Mouse (Mus musculus) E14TG2a.4 (cell line): ENCODE results near the gene Kif1bp.

ENCODE experiments used
- H3K27me3 ChIP-seq: 2 replicates; pipeline ENCODE4 v1.6.1; 2014; ENCODE audit warnings: low read length, control low read depth; ENCODE audit not compliant: insufficient read depth
- H3K36me3 ChIP-seq: 2 replicates; pipeline ENCODE4 v1.6.1; 2014; ENCODE audit warnings: low read length, control low read depth; ENCODE audit not compliant: insufficient read depth
- H3K4me1 ChIP-seq: replicated peaks from 2 replicates; pipeline ENCODE4 v1.6.1; 2014; ENCODE audit warnings: low read depth, low read length, control low read depth
- H3K4me3 ChIP-seq: replicated peaks from 2 replicates; pipeline ENCODE4 v1.5.1; 2014; ENCODE audit warnings: mild to moderate bottlenecking, low read length
- H3K9me3 ChIP-seq: 2 replicates; pipeline ENCODE4 v1.6.1; 2014; ENCODE audit warnings: low read length, control low read depth
- CTCF ChIP-seq: conservative IDR thresholded peaks from 2 replicates; pipeline ENCODE4 v1.5.1; 2014; ENCODE audit warnings: low read length
- NANOG ChIP-seq: IDR thresholded peaks from 2 replicates; pipeline ENCODE4 v1.6.1; 2014; ENCODE audit warnings: borderline replicate concordance, low read length, mixed read lengths
- POU5F1 ChIP-seq: IDR thresholded peaks from 2 replicates; pipeline ENCODE4 v1.6.1; 2014; ENCODE audit warnings: low read length, borderline replicate concordance

Gene Kif1bp

DNA sequence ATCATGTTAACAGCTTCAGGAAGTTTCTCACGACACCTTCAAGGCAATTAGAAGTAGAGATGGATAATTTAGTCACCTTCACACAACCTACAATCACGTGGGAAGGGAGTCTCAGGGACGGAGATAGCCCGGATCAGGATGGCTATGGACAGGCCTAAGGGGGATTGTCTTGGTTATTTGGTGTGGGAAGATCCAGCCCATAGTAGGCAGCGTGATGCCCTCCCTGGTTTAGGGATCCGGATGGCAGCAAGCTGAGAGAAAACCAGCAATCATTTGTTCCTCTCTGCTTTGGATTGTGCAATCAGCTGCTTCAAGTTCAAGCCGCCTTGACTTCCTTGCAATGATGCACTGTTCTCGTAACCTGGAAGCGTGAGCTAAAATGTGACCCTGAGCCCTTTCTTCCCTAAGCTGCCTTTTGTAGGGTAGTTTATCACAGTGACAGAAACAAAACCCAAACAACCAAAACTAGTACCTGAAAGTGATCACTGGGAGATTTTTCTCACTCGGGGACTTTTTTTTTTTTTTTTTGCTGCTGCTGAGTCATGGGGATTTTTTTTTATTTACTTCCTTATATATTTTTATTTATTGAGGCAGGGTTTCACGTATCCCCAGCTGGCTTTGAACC lies 69.1 kb downstream of the Kif1bp start:
- Histone ChIP-seq H3K4me3 (no peak overlapping the region), H3K27me3 (peaks cover 13% of the 10 kb centered on the region), H3K9me3 (no peaks in the 10 kb centered on the region), H3K4me1 (peaks cover 24% of the 10 kb centered on the region), H3K36me3 (no peaks in the 10 kb centered on the region)
- no peak for TF ChIP-seq CTCF
- TF ChIP-seq POU5F1 = no peak
- TF ChIP-seq NANOG = no peak

DNA sequence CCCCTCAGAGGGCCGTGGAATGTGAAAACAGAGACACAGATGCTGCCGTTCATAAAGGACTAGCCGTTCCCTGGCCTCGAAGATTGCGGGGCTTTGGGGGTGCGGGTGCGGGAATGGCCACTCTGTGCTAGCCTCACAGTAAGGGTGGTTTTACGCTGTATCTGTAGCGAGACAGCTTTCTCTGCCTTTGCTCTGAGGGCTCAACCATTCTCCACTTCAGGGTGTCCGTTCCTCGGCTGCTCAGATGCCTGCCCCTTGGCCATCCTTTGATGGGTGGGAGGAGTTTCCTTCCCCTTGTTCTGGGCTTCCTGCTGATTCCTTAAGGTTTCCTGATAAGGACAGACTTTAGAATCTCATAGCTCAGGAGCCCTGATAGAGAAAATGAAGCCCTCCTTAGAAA lies 69.8 kb downstream of the Kif1bp start:
- Histone ChIP-seq H3K4me3 (peak overlapping the region; percentile 54), H3K36me3 (no peaks in the 10 kb centered on the region), H3K27me3 (peaks cover 13% of the 10 kb centered on the region), H3K4me1 (peaks cover 22% of the 10 kb centered on the region), H3K9me3 (no peaks in the 10 kb centered on the region)
- no peak for TF ChIP-seq NANOG
- no peak for TF ChIP-seq CTCF
- no peak for TF ChIP-seq POU5F1

DNA sequence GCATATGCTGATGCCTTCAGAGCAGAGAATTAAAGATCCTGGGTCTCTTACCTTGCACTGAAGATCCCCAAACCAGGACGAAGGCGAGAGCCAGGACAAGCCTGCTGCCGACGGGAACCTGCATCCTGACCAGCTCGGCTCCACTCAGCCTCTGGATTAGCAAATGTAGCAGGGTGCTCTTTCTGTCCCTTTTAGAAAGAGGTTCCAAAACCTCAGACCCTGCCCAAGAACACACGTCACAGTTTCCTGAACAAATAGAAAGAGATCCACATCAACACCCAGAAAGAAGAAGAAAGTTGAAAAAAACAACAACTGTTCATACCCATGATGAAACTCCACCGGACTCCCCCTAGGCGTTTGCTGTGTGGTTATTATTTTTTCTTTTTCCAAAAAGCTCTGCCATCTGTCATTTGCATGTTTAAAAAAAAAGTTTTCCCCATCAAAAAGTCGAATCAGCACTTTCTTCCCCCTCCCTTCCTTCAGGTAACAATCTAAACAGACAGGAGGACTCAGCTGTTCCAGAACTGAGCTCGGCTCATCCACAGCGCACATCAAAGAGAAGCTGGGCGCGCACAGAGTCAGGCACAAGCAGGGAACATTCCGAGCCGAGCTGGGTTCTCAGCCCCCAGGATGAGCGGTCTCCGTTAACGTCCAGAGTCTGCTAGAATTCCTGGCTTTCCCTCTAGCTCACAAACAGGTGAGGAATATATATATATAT lies 70.5 kb downstream of the Kif1bp start:
- Histone ChIP-seq H3K9me3 (no peaks in the 10 kb centered on the region), H3K4me1 (peaks cover 22% of the 10 kb centered on the region), H3K27me3 (peaks cover 13% of the 10 kb centered on the region), H3K36me3 (no peaks in the 10 kb centered on the region), H3K4me3 (peak overlapping the region; percentile 54)
- no peak for TF ChIP-seq CTCF
- no peak for TF ChIP-seq NANOG
- TF ChIP-seq POU5F1 = no peak

DNA sequence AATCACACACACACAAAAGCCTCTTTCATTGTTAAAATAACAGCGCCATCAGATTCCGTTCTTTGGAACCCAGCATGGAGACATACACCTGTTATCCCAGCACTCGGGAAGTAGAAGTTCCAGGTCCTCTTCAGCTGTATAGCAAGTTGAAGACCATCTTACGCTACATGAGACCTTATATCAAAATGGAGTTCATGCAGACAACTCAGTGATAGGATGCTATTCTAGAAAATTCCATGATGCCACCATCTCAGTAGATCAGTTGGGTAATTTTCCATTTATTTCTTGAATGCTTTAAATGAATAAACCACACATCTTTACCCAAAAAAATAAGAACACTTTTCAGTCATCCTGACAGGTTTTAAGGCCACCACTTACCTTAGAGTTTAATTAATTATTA lies 71.2 kb downstream of the Kif1bp start:
- H3K9me3 ChIP-seq = no peaks in the 10 kb centered on the region
- H3K4me1 ChIP-seq = peaks cover 22% of the 10 kb centered on the region
- no peak overlapping the region for H3K4me3 ChIP-seq
- no peaks in the 10 kb centered on the region for H3K36me3 ChIP-seq
- TF ChIP-seq NANOG (no peak), CTCF (no peak), POU5F1 (no peak)
- H3K27me3 ChIP-seq = peaks cover 13% of the 10 kb centered on the region

DNA sequence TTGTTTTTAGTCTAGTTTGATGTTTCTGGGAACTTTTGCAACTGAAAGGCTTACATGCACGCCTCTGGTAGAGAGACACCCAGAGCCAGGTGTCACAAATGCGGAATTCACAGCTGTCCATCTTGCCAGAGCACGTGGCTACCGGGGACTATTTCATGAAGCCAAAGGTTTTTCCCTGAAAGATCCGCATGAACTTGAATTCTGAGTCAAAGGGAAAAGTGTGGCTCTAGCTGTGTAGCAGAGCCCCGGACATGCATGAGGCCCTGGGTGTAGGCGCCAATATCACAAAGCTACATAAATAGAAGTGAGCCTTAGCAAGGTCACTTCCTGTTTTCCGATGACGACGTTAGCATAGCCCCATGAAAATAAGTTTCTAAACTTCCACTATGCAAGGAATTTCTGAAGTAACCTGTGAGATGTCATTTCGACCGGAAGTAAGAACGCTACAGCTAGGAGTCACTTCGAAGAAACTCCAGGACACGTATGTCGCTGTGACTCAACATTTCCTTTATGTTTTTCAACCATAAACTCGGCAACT lies 72.2 kb downstream of the Kif1bp start:
- H3K4me1 ChIP-seq = peaks cover 22% of the 10 kb centered on the region
- H3K4me3 ChIP-seq = no peak overlapping the region
- no peaks in the 10 kb centered on the region for H3K9me3 ChIP-seq
- H3K36me3 ChIP-seq = no peaks in the 10 kb centered on the region
- TF ChIP-seq POU5F1 (no peak), NANOG (no peak), CTCF (no peak)
- H3K27me3 ChIP-seq = peaks cover 13% of the 10 kb centered on the region

DNA sequence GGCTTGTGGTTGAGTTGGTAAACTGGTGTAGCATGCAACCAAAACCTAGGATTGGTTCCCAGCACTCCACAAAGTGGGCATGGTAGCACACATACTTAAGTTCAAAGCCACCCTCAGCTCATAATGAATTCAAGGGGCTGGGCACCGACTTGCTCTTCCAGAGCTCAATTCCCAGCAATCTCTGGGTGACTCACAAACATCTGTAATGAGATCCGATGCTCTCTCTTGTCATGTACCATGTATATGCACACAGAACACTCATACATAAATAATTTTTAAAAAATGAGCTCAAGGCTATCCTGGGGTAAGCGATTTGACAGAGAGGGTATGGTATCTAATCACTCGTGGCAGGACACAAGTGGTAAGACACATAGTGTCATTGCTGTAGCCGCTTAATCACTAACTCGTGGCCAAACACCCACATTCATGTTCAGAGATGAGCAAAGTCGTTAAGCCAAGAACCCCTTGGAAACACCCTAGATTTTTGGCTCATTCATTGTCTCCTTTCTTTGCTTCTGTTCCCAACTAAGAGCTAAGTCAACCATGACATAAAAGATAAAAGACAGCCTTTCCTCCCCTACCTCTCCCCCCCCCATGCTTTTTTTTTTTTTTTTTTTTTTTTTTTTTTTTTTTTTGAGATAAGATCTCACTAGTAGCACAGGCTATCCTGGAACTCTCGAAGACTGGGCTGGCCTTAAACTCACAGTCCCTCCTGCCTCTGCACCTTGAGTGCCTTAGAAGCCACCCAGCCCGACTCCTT lies 72.9 kb downstream of the Kif1bp start:
- Histone ChIP-seq H3K4me1 (peaks cover 22% of the 10 kb centered on the region), H3K4me3 (no peak overlapping the region), H3K36me3 (no peaks in the 10 kb centered on the region), H3K9me3 (no peaks in the 10 kb centered on the region), H3K27me3 (peaks cover 10% of the 10 kb centered on the region; the same call in 1 of the 2 replicates)
- TF ChIP-seq POU5F1 (no peak), CTCF (no peak), NANOG (no peak)

DNA sequence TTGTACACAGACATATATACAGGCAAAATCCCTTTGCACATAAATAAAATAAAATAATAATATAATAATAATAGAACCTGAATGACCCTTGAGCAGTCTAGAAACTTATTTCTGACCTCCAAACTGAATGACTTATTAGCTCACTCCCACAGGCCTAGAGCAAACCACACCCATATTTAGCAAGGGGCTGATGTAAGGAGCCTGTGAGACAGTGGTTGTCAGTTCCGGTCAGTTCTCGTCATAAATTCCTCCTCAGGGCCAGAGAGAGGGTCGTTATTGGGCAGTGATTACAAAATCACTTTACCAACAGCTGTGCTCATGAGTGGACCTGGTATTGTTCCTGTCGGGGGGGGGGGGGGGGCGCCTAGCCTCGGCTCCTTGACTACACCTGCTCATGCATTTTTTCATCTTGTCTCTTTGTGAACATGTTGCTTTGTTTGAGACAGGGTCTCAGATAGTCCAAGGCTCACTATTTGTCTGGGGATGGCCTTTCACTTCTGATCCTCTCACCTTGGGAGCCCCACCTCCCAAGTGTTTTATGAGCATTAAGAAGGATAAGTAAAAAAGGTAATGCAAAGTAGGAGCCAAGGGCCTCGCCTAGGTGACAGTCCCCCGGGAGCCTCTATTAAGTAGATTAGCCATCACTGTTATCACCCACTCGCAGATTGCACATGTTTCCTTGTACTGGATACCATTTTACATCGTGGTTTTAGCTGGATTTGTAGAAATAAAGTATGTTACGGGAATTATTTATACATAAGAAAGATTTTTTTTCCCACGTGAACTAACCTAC lies 74.2 kb downstream of the Kif1bp start:
- Histone ChIP-seq H3K4me3 (no peak overlapping the region), H3K36me3 (no peaks in the 10 kb centered on the region), H3K4me1 (peaks cover 20% of the 10 kb centered on the region), H3K27me3 (peaks cover 10% of the 10 kb centered on the region; the same call in 1 of the 2 replicates), H3K9me3 (no peaks in the 10 kb centered on the region)
- TF ChIP-seq NANOG = no peak
- TF ChIP-seq POU5F1 = no peak
- no peak for TF ChIP-seq CTCF

DNA sequence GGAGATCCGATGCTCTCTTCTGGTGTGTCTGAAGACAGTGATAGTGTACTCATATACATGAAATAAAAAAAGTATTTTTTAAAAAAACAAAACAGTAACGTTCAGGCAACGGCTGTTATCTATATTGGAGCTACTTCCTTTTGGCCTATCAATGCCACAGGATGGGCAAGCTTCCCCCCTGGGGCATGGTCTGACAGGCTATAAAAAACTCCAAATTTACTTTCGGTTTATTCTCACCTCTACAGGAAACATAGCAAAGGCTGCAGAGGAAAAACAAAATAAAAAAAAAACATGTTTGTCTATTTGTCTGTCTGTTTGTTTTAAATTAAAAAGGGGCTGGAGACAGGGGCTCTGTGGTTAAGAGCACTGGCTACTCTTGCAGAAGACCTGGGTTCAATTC lies 74.9 kb downstream of the Kif1bp start:
- no peak for TF ChIP-seq CTCF
- TF ChIP-seq POU5F1 = no peak
- TF ChIP-seq NANOG = no peak
- H3K4me3 ChIP-seq = no peak overlapping the region
- no peaks in the 10 kb centered on the region for H3K9me3 ChIP-seq
- H3K36me3 ChIP-seq = no peaks in the 10 kb centered on the region
- peaks cover 5% of the 10 kb centered on the region; the same call in 1 of the 2 replicates for H3K27me3 ChIP-seq
- peaks cover 13% of the 10 kb centered on the region for H3K4me1 ChIP-seq
